Mouse (Mus musculus): ENCODE measurements around the gene Cpt1b. TPM values are rescaled to one million over a fixed set of nuclear protein-coding genes. Genes with fewer than 3 reads are reported as not detected.
A peak's percentile ranks its signal among the peaks of the same experiment; 100 is the strongest.

Gene Cpt1b
- polyA plus RNA-seq, 1 experiment = 8.2 TPM

DNA sequence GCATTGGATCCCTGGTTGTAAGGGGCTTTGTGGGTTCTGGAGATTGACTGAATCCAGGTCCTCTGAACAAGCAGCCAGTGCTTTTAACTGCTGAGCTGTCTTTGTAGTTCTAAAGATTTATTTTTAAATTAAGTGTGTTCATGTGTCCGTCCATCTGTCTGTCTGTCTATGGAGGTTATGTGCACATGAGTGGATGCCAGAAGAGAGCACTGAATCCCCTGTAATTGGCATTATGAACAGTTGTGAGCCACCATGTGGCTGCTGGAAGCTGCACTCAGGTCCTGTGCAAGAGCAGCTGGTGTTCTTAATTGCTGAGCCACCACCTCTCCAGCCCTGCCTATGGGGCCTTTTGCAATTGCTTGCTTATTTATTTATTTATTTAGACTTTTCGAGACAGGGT, 27.5 kb downstream of the Cpt1b start:
- no peaks in the 10 kb centered on the region for H3K4me1 ChIP-seq (ENCODE audit: control insufficient read depth, insufficient read depth, low read length)
- no peak for TF ChIP-seq CTCF (IDR thresholded peaks at IDR 0.05; ENCODE audit: borderline replicate concordance, insufficient read depth, low read depth, low read length)
- TF ChIP-seq POLR2A (IDR thresholded peaks at IDR 0.05; ENCODE audit: borderline replicate concordance, insufficient read depth, low read length) = no peak
- no peak overlapping the region for H3K27ac ChIP-seq (ENCODE audit: insufficient read depth, low read length)
- H3K4me3 ChIP-seq (replicated peaks; ENCODE audit: insufficient read depth, low read depth, low read length) = no peak overlapping the region
- 34% methylated on average over 2 of the region's 2 CpGs for WGBS
- no peak for DNase-seq
- H3K27me3 ChIP-seq (ENCODE audit: control insufficient read depth, insufficient read depth, low read length) = no peaks in the 10 kb centered on the region

GRCm38 (mm10) chr15:89396883-89397282, 28.8 kb downstream of the Cpt1b start:
- WGBS = 89% methylated on average over 4 of the region's 4 CpGs
- no peaks in the 10 kb centered on the region for H3K27me3 ChIP-seq (ENCODE audit: control insufficient read depth, insufficient read depth, low read length)
- H3K27ac ChIP-seq (ENCODE audit: insufficient read depth, low read length) = no peak overlapping the region
- TF ChIP-seq POLR2A (IDR thresholded peaks at IDR 0.05; ENCODE audit: borderline replicate concordance, insufficient read depth, low read length) (no peak), CTCF (IDR thresholded peaks at IDR 0.05; ENCODE audit: borderline replicate concordance, insufficient read depth, low read depth, low read length) (no peak)
- no peak for DNase-seq
- no peaks in the 10 kb centered on the region for H3K4me1 ChIP-seq (ENCODE audit: control insufficient read depth, insufficient read depth, low read length)
- no peak overlapping the region for H3K4me3 ChIP-seq (replicated peaks; ENCODE audit: insufficient read depth, low read depth, low read length)

DNA sequence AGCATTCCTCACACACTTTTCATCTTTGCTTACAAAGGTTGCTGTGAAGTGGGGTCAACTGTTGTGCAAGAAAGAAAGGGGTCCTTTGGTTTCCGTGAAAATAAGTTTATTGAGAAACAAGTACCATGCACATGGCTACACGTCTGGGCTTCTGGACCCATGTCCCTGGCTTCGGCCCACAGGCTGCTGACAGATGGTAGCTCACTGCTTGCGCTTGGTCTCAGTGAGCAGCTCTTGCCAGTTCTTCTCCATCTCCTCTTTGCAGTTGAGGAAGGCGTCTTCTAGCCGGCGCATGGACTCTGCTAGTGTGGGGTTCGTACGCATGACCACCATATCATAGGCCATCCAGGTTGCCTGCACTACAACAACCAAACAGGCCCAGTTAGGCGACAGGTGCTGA, 35.6 kb downstream of the Cpt1b start:
- TF ChIP-seq POLR2A (IDR thresholded peaks at IDR 0.05; ENCODE audit: borderline replicate concordance, insufficient read depth, low read length) = no peak
- no peak for TF ChIP-seq CTCF (IDR thresholded peaks at IDR 0.05; ENCODE audit: borderline replicate concordance, insufficient read depth, low read depth, low read length)
- H3K27me3 ChIP-seq (ENCODE audit: control insufficient read depth, insufficient read depth, low read length) = no peaks in the 10 kb centered on the region
- 30% methylated on average over 10 of the region's 10 CpGs for WGBS
- no peak overlapping the region for H3K27ac ChIP-seq (ENCODE audit: insufficient read depth, low read length)
- H3K4me3 ChIP-seq (replicated peaks; ENCODE audit: insufficient read depth, low read depth, low read length) = no peak overlapping the region
- peak; percentile 57 to 71 for DNase-seq
- H3K4me1 ChIP-seq (ENCODE audit: control insufficient read depth, insufficient read depth, low read length) = peaks cover 9% of the 10 kb centered on the region

DNA sequence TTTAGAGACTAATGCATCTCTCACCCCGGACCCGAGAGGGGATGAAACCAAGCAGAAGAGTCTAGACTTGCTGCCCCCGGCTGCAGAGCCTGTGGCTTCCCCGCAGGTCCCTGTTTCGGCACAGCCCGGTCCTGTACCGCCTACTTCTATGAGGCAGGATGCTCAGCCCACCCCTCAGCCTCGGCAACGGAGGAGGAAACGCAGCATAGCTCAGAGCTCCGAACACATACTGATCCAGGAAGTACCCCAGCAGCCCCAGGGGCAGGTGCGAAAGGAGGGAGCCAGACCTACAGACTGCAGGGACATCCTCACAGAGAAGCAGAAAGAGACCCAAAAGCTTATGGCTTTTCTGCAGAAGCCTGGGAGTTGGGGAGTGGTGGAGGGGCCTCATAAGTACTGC, 38.5 kb downstream of the Cpt1b start:
- peaks cover 9% of the 10 kb centered on the region for H3K4me1 ChIP-seq (ENCODE audit: control insufficient read depth, insufficient read depth, low read length)
- no peak for DNase-seq
- H3K27ac ChIP-seq (ENCODE audit: insufficient read depth, low read length) = no peak overlapping the region
- TF ChIP-seq POLR2A (IDR thresholded peaks at IDR 0.05; ENCODE audit: borderline replicate concordance, insufficient read depth, low read length) (no peak), CTCF (IDR thresholded peaks at IDR 0.05; ENCODE audit: borderline replicate concordance, insufficient read depth, low read depth, low read length) (no peak)
- WGBS = 65% methylated on average over 12 of the region's 12 CpGs
- no peak overlapping the region for H3K4me3 ChIP-seq (replicated peaks; ENCODE audit: insufficient read depth, low read depth, low read length)
- H3K27me3 ChIP-seq (ENCODE audit: control insufficient read depth, insufficient read depth, low read length) = no peaks in the 10 kb centered on the region

- H3K4me1 ChIP-seq (ENCODE audit: control insufficient read depth, insufficient read depth, low read length) = peaks cover under 1% of the 10 kb centered on the region; the same call in 1 of the 2 replicates
- H3K27ac ChIP-seq (ENCODE audit: insufficient read depth, low read length) = no peak within 1 kb of the TSS
- 85% methylated on average over 7 of the region's 7 CpGs for WGBS
- TF ChIP-seq POLR2A (IDR thresholded peaks at IDR 0.05; ENCODE audit: borderline replicate concordance, insufficient read depth, low read length) = no peak
- no peak for TF ChIP-seq CTCF (IDR thresholded peaks at IDR 0.05; ENCODE audit: borderline replicate concordance, insufficient read depth, low read depth, low read length)
- no peak within 1 kb of the TSS for H3K4me3 ChIP-seq (replicated peaks; ENCODE audit: insufficient read depth, low read depth, low read length)
- no peaks in the 10 kb centered on the region for H3K27me3 ChIP-seq (ENCODE audit: control insufficient read depth, insufficient read depth, low read length)
- DNase-seq = no peak
Observed at GRCm38 (mm10) chr15:89384617-89385016, 41.0 kb downstream of the Cpt1b start, which contains the start of gene Klhdc7b. Klhdc7b (plus strand) TSS chr15:89384917.

DNA sequence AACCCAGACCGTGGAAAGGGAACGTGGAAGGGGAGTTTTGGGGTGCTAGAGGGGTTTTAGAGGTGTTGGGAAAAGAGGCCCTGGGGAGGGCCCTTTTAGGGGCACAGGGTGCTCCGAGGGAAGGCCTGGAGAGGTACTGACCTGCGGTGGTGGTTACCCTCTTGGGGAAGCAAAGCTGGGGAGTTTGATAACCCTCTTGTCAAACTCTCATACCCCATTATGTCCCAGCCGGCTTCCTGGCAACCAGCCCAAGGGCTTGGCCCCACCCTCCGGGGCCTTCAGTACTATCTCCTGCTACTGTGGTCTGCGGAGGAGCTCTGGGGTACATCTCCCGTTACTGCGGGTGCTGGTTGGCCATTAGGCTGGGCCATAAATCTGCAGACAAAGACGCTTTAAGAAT, 46.2 kb downstream of the Cpt1b start:
- Histone ChIP-seq H3K27me3 (ENCODE audit: control insufficient read depth, insufficient read depth, low read length) (no peaks in the 10 kb centered on the region), H3K27ac (ENCODE audit: insufficient read depth, low read length) (peak overlapping the region; percentile 98), H3K4me3 (replicated peaks; ENCODE audit: insufficient read depth, low read depth, low read length) (peak overlapping the region; percentile 64), H3K4me1 (ENCODE audit: control insufficient read depth, insufficient read depth, low read length) (peaks cover 20% of the 10 kb centered on the region)
- peak; percentile 67 to 70 for DNase-seq
- TF ChIP-seq POLR2A (IDR thresholded peaks at IDR 0.05; ENCODE audit: borderline replicate concordance, insufficient read depth, low read length) (no peak), CTCF (IDR thresholded peaks at IDR 0.05; ENCODE audit: borderline replicate concordance, insufficient read depth, low read depth, low read length) (no peak)
- 31% methylated on average over 10 of the region's 10 CpGs for whole genome bisulfite sequencing

DNA sequence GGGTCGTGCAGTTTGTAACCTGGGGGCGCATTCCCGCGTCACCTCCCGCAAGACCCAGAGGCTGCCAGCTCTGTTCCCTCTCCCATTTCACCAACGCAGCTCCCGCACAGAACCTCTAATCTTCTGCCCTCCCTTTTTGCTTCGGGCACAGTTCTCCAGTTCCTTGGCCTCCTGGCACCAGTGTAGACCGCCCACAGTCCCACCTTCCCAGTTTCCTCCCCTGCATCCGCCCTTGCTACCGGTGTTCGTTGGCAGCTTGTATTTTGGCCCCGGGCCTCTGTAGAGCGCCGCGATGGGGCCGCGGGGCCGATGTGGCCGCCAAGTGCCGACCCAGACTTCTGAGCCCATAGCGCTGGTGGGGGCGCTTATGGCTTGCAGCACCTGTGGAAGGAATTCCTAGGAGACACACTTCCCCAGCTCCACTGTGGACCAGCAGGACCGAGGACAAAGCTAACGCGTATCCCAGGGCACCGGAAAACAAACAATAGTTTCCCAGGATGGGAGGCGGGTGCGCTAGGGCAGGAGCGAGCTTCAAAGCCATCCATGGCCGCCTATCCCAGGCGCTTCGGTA, 46.7 kb downstream of the Cpt1b start, which contains the start of gene Odf3b:
Gene Odf3b (minus strand): TSS at position 452 of the 571 bp plus-strand sequence.
- Histone ChIP-seq H3K27ac (ENCODE audit: insufficient read depth, low read length) (peak within 1 kb of the TSS; percentile 98), H3K4me1 (ENCODE audit: control insufficient read depth, insufficient read depth, low read length) (peaks cover 24% of the 10 kb centered on the region), H3K27me3 (ENCODE audit: control insufficient read depth, insufficient read depth, low read length) (no peaks in the 10 kb centered on the region), H3K4me3 (replicated peaks; ENCODE audit: insufficient read depth, low read depth, low read length) (peak within 1 kb of the TSS; percentile 64)
- no peak for TF ChIP-seq CTCF (IDR thresholded peaks at IDR 0.05; ENCODE audit: borderline replicate concordance, insufficient read depth, low read depth, low read length)
- TF ChIP-seq POLR2A (IDR thresholded peaks at IDR 0.05; ENCODE audit: borderline replicate concordance, insufficient read depth, low read length) = peak; percentile 77; the same call in 1 of the 2 replicates
- under 1% methylated on average over 33 of the region's 33 CpGs for WGBS
- peak; percentile 91 for DNase-seq

All from cerebellum, adult 2 months (tissue).